Mouse (Mus musculus): ENCODE results near the gene Ptpn11.

Gene Ptpn11

DNA sequence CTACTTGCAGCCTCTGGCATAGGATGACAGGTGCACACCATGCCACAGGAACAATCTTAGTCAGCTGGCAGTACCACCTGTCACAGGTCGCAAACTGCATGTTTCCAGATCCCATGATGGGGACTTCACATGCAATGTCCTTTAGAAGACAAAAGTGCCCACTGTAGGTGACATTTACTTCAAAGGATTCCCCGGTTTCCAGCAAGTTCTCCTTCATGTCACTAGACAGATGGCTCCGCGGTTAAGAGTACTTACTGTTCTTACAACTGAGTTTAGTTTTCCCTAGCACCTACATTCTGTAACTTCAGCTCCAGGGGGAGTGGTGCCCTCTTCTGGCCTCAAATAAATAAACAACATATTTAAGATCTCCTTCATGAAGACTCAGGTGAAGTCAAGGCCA lies 18.4 kb downstream of the Ptpn11 start:
- DNase-seq, result peak; percentile 50

DNA sequence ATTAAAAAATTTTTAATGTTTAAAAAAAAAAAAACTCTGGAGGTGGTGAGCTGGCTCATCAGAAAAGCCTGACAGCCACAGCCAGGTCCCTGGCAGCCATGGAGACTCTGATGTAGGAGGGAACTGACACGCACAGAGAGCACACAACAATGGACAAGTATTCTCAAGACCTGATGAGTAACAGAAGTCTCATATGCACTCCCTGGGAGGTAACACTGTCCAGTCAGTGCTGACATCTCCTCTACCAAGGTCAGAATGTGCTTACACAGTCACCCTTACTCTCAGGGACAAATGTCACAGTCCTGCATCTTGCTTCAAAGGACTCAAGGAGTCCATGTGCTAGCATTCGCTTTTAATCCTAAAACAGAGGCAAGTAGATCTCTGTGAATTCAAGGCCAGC lies 21.6 kb downstream of the Ptpn11 start:
- no peak for DNase-seq

GRCm38 (mm10) chr5:121166884-121167283 lies 24.3 kb downstream of the Ptpn11 start:
- no peak for DNase-seq

DNA sequence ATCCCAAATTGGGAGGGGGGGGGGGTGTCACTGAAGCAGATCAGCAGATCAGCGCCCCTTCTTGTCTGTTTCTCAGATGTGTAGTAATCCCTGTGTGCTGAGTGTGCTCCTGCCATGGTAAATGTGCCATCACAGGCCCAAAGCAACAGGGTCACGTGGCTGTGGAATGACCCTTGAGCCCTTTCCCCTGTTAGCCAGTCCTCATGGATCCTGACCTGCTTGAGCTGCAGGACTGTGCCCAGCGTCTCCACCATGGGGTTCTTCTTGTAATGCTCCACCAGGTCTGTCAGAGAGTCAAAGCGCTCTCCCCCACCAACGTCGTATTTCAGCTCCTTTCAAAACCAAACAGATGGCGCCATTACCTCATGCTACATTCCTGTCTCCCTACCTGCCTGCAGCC lies 28.3 kb downstream of the Ptpn11 start:
- no peak for DNase-seq

DNA sequence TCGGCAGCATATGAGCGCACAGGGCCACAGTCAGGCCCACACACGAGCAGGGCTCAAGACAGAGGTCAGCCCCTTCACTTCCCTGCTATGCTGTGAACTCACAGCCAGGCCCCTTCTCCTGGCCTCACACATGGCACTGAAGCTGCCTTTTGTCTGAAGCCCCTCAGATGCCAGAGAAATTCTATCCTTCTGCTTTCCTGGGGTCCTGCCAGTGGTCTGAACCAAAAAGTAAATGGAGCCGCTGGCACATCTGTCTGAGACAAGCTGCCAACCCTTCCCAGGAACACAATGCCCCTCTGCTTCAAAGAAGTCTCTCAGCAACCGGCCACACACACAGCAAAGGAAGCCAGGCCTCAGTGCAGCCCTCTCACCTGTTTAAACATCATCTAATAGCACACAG lies 28.9 kb downstream of the Ptpn11 start:
- no peak for DNase-seq

DNA sequence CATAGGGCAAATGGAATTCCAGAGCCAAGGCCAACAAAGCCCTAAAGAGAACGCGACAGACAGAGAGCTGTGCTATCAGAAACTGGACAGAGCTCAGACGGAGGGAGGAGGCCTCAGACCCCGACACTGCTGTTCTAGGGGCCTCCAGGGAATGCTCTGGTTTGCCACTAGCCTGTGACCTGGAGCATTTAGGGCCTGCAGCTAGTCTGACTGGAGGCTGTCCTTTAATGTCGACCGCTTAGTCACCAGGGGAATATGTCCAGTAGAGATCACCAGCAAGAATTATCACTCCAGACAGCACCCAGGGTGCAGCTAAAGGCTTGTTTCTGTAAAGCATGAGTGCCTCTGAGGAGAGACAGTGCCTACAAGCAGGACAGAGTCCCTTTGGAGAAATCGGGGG lies 32.2 kb downstream of the Ptpn11 start:
- DNase-seq, result no peak

DNA sequence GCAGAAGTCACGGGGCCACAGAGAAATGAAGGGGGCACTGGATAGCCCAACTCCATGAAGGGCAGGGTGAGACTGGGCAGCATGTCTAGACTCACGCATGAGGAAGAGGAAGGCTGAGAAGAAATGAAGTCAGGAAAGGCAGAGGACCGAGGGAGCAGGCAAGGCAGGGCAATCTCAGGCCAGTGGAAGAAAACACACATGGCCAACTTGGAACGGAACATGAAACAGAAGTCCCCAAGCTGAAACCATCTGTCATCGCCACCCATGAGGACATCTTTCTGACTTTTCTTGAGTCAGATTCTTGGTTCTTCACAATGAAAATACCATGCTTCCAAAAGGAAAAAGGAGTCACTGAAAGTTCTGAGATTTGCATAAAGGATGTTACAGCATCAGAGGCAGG lies 33.7 kb downstream of the Ptpn11 start:
- DNase-seq, result peak; percentile 55

DNA sequence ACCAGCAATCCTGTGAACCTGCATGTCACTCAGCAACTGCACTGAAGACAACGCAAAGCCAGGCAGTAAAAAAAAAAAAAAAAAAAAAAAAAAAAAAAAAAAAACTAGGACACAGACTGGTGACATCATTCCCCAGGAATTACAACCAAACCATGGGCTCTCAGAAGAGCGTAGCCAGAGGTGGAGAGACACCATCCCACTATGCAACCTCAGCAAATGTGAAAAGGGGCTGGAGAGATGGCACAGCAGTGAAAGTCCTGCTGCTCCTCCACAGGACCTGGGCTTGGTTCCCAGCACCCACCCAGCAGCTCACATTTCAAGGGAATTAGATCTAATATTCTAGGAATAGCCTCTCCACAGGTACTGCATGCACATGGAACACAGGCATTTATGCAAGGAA lies 34.2 kb downstream of the Ptpn11 start:
- no peak for DNase-seq

GRCm38 (mm10) chr5:121156121-121156520 lies 35.1 kb downstream of the Ptpn11 start:
- no peak for DNase-seq

- DNase-seq, result no peak
Observed at GRCm38 (mm10) chr5:121150684-121151083, 40.5 kb downstream of the Ptpn11 start.

- no peak for DNase-seq
Observed at GRCm38 (mm10) chr5:121149246-121149645, 42.0 kb downstream of the Ptpn11 start.

DNA sequence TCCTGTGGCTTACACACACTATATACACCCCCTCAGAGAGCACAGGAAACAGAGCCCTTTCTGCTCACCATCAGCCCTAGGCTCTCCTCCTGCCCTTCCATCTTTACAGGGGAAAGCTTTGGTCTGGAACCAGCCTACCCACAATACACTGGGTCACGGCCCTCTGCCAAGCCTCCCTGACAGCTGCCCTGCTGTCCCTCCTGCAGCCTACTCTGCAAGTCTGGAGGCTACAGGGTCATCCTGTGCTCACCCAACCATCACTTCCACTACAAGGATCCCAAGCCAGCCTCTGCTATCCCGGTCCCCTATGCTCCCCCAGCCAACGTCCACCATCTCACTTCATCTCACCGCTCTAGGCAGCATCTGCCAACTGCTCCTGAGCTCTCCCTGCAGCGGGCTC lies 44.9 kb downstream of the Ptpn11 start:
- peak; percentile 78 for DNase-seq

- no peak for DNase-seq
Observed at GRCm38 (mm10) chr5:121145609-121146008, 45.6 kb downstream of the Ptpn11 start.

GRCm38 (mm10) chr5:121144441-121145238 lies 46.6 kb downstream of the Ptpn11 start:
- peak; percentile 90 for DNase-seq

DNA sequence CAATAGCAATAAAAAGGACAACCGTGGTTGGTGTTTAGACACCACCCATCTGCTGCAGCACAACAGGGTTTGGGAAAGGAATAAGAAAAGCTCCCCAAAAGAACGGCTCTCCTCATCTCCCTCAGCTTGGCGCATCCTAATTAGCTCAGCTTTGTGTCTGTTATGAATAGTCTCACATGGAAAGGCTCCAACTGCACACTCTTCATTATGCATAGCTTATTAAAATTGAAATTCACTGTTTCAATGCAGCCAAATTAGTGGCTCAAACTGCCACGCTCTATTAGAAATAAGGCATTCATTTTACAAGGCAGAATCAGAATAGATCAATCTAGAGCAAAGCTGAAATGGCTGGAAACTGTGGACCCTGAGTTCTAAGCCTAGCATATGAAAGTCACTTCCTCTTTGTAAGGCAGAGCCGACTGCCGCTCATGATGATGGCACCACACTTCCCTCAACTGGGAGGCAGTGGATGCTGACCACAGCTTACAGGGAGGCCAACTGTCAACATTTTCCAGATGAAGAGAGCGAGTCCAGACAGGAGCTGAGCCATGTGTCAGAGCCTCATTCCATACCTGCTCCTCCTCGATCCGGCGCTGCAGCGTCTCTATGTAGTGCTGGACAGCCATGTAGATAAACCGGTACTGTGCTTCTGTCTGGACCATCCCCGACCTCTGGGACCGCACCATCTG lies 48.6 kb downstream of the Ptpn11 start:
- DNase-seq, result no peak

- no peak for DNase-seq
Observed at GRCm38 (mm10) chr5:121140276-121140675, 50.9 kb downstream of the Ptpn11 start.

DNA sequence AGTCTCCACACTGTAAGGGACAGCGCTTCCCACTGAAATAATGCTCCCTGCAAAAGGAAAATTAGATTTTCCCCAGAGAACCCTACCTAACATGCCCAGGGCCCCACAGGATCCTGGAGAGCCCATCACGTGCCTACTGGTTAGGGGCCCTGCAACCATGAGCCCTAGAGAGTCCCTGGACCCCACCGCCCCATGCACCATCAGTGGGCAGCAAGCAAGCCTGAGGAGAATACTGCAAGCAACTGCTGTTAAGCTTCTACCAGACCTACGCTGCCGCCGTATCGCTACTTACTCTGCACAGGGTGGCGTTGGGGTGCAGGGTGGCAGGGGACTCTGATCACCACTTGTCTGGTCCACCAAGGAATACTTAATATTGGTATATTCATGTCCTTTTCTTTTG lies 54.1 kb downstream of the Ptpn11 start:
- DNase-seq, result no peak

GRCm38 (mm10) chr5:121131801-121132200 lies 59.4 kb downstream of the Ptpn11 start:
- no peak for DNase-seq

DNA sequence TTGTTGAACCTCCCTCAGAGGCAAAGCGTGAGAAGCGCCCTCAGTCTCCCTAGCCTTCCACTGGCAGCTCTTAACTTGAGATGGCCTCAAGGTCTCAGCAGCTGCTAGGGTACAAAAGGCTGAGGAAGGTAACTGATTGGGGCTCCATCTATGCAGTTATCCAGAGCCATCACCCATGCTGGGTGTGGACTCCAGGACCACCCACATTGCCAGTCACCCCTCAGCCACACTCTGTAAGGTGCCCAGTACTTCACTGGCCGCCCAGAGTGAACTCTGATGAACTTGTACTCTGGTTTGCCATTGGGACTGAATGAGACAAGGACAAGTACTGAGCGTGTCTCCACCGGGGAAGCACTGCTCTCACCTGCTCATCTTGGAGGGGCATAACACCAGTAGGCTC lies 61.9 kb downstream of the Ptpn11 start:
- DNase-seq, result no peak

GRCm38 (mm10) chr5:121126051-121126450 lies 65.1 kb downstream of the Ptpn11 start:
- no peak for DNase-seq

- no peak for DNase-seq
Observed at GRCm38 (mm10) chr5:121125563-121125962, 65.6 kb downstream of the Ptpn11 start.

DNA sequence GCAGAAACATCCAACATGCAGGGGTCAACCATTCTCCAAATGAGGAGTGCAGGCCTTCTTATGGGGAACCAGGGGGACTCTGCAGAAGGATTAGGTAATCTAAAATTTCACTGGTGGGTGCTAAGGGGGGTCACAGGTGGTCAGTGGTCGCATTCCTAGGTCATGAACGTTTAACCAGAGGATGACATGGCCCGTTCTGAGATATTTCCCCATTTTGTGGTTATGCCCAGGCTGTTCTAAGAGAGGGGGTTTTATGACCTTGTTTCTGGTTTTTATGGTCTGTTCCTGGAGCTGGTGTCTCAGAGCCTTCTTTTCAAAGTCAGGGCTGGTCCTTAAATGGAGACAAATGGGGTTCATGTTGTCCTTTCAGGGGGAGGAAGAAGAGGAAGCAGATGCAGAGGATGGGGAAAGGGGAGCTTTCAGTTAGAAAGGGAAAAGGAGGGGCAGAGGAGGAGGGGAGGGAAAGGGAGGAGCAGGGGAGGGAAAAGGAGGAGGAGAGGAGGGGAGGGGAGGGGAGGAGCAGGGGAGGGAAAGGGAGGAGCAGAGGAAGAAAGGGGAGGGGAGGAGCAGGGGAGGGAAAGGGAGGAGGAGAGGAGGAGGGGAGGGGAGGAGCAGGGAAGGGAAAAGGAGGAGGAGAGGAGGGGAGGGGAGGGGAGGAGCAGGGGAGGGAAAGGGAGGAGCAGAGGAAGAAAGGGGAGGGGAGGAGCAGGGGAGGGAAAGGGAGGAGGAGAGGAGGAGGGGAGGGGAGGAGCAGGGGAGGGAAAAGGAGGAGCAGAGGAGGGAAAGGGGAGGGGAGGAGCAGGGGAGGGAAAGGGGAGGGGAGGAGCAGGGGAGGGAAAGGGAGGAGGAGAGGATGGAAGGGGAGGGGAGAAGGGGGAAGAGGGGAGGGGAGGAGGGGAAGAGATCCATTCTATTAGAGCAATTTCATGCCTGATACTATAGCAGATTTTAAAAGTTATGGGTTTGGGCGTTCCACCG lies 66.7 kb downstream of the Ptpn11 start:
- DNase-seq, result no peak

- DNase-seq, result no peak
Observed at GRCm38 (mm10) chr5:121123399-121123798, 67.8 kb downstream of the Ptpn11 start.
